Mouse (Mus musculus) hindbrain, embryonic 11.5 days (tissue): ENCODE measurements at regions not wholly inside any gene's neighbourhood (a gene's known extent, or its start where the extent isn't known, plus 50 kb on each side); places are given as distances from the start of the nearest gene placed in this dataset.

Experiments
- ATAC-seq: fragments of 200-750 bp; cut with Nextera tagmentation; 2 replicates; pipeline ENCODE4 v1.8.0; 2017; ENCODE audit warnings: mild to moderate bottlenecking, moderate TSS enrichment, moderate library complexity; ENCODE audit not compliant: low FRiP score
- DNase-seq: peaks from one replicate; pipeline ENCODE4 v3.0.0-alpha.2; 2015; ENCODE audit warnings: low spot score
- H3K27ac ChIP-seq: fragments of 300-500 bp; sonication (generic); 2 replicates; pipeline ENCODE4 v1.5.1; 2014; ENCODE audit warnings: mild to moderate bottlenecking, low read depth, low read length
- H3K27me3 ChIP-seq: fragments of 300-500 bp; sonication (generic); 2 replicates; pipeline ENCODE4 v1.6.1; 2014; ENCODE audit warnings: mild to moderate bottlenecking, low read length, moderate library complexity, mixed read lengths; ENCODE audit not compliant: control insufficient read depth, insufficient read depth
- H3K36me3 ChIP-seq: fragments of 300-500 bp; sonication (generic); 2 replicates; pipeline ENCODE4 v1.6.1; 2014; ENCODE audit warnings: mild to moderate bottlenecking, low read length, moderate library complexity, mixed read lengths; ENCODE audit not compliant: control insufficient read depth, insufficient read depth
- H3K4me1 ChIP-seq: fragments of 300-500 bp; sonication (generic); replicated peaks from 2 replicates; pipeline ENCODE4 v1.6.1; 2014; ENCODE audit warnings: low read length, mixed read lengths; ENCODE audit not compliant: control insufficient read depth, insufficient read depth
- H3K4me2 ChIP-seq: fragments of 300-500 bp; sonication (generic); replicated peaks from 2 replicates; pipeline ENCODE4 v1.6.1; 2014; ENCODE audit warnings: mild to moderate bottlenecking, low read depth, low read length
- H3K4me3 ChIP-seq: fragments of 300-500 bp; sonication (generic); 2 replicates; pipeline ENCODE4 v1.5.1; 2014; ENCODE audit warnings: low read depth, low read length
- H3K9ac ChIP-seq: fragments of 300-500 bp; sonication (generic); 2 replicates; pipeline ENCODE4 v1.6.1; 2014; ENCODE audit warnings: low read depth, low read length
- H3K9me3 ChIP-seq: fragments of 300-500 bp; sonication (generic); 2 replicates; pipeline ENCODE4 v1.6.1; 2016; ENCODE audit warnings: low read length; ENCODE audit not compliant: control insufficient read depth
- WGBS: fragments of 180-500 bp; shearing (Covaris S2); extraction: QIAGEN DNeasy Blood & Tissue Kit; methylation state at CpG from one replicate; pipeline ENCODE4 v1.1.7; 2014; 5-methylcytosine and 5-hydroxymethylcytosine counted together

DNA sequence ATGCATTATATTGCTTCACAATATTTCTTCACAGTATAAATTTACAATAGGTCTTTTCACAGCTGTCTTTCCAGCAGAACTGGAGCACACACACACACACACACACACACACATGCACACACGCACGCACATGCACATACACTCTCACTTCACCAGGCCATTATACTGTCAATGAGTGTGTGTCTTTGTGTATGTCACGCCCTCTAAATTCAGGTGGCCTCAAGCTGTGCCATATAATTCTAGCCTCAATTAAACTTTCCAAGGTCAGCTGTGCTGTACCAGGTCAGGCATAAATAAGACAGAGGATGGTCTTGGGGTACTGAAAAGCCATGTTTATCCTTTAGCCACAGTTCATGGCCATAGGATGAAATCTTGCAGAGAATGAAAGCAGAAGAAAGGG is 442.4 kb downstream of the Gm10295 start:
- WGBS = 59% methylated on average over 3 of the region's 3 CpGs
- H3K9me3 ChIP-seq = no peaks in the 10 kb centered on the region
- ATAC-seq (no peak), DNase-seq (peak; percentile 26)
- H3K9ac ChIP-seq = no peak overlapping the region
- no peaks in the 10 kb centered on the region for H3K27me3 ChIP-seq
- H3K4me2 ChIP-seq = no peak overlapping the region
- H3K36me3 ChIP-seq = no peaks in the 10 kb centered on the region
- H3K27ac ChIP-seq = no peak overlapping the region
- H3K4me1 ChIP-seq = no peaks in the 10 kb centered on the region
- H3K4me3 ChIP-seq = no peak overlapping the region

- no peaks in the 10 kb centered on the region for H3K4me1 ChIP-seq
- H3K27me3 ChIP-seq = no peaks in the 10 kb centered on the region
- no peaks in the 10 kb centered on the region for H3K9me3 ChIP-seq
- H3K27ac ChIP-seq = no peak overlapping the region
- DNase-seq (no peak), ATAC-seq (no peak)
- no peak overlapping the region for H3K9ac ChIP-seq
- H3K4me3 ChIP-seq = no peak overlapping the region
- no peak overlapping the region for H3K4me2 ChIP-seq
- no peaks in the 10 kb centered on the region for H3K36me3 ChIP-seq
- WGBS = 92% methylated on average over 2 of the region's 2 CpGs
Measured at GRCm38 (mm10) chr7:70891700-70892099, 459.6 kb downstream of the Gm10295 start.

DNA sequence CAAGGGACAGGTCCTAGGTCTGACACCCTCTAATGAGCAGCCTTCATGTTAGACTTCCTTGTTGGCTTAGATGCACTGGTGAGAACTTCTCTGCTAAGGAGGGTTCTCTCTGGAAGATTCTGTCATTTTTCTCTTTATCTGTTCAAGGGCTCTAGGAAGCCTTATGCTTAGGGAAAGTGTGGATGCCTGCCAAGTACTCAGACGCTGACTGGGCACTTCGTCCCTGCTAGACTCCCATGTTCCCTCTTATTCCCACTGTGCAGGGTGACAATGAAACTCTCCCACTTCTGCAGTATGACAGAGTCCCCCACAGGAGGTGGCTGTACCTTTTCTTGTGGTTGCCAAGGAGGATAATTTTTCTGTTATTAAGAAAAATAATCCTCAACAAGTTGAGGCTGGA is 470.8 kb downstream of the Gm10295 start:
- no peak overlapping the region for H3K9ac ChIP-seq
- no peak overlapping the region for H3K27ac ChIP-seq
- no peaks in the 10 kb centered on the region for H3K9me3 ChIP-seq
- no peak for DNase-seq
- no peak overlapping the region for H3K4me2 ChIP-seq
- no peak for ATAC-seq
- no peaks in the 10 kb centered on the region for H3K27me3 ChIP-seq
- H3K4me1 ChIP-seq = no peaks in the 10 kb centered on the region
- H3K4me3 ChIP-seq = no peak overlapping the region
- WGBS = 74% methylated on average over 2 of the region's 2 CpGs
- no peaks in the 10 kb centered on the region for H3K36me3 ChIP-seq

DNA sequence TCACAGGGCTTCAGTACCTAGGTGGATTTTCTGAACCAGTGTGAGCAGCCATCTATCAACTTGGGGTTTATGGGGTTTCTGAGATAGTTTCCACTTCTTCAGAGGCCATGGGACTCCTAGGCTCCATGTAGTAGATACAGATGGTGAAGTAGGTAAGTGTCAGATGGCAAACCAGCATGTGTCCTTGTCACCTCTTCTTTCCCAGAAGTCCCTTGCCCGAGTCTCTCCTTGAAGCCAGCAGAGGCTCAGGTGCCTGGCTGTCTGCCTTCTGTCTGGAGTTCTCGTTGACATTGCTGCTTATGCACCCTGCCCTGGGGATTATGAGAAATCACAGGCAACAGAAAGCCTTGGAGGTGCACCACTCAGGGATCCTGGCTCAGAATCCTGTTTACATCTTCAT is 476.9 kb downstream of the Gm10295 start:
- H3K9ac ChIP-seq = no peak overlapping the region
- no peaks in the 10 kb centered on the region for H3K36me3 ChIP-seq
- no peak overlapping the region for H3K4me2 ChIP-seq
- no peaks in the 10 kb centered on the region for H3K27me3 ChIP-seq
- no peaks in the 10 kb centered on the region for H3K4me1 ChIP-seq
- WGBS = 74% methylated on average over 2 of the region's 2 CpGs
- ATAC-seq (no peak), DNase-seq (no peak)
- no peak overlapping the region for H3K4me3 ChIP-seq
- H3K27ac ChIP-seq = no peak overlapping the region
- no peaks in the 10 kb centered on the region for H3K9me3 ChIP-seq

DNA sequence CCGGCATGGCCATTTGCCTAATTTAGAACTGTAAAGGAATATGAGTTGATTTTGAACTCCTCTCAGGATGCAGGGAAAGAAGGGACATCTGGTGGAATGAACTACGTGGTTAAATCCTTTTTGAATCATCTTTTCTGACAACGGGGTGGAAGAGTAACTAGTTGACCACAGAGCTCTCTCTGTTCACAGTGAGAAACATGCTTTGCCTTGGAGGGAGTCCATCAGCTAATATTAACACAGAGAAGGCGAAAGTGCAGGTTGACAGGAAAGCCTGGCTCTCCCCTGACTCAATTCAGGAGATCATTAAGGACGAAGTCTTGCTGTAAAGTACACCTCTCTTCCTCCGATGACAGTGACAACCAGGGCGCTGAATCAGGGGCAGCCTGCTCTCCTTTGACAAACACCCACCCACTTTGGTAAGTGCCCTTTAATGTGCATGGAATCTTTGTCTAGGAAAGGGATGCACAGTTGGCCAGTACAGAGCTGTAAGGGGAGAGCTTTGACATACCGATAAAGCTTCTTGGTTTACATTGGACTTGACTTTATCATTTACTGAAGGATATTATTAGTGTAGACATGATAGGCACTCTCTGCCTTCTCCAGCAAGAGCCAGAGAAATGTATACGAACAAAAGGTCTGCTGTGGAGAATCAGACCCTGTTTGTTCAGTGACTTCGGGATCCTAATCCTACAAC is 480.3 kb downstream of the Gm10295 start:
- no peaks in the 10 kb centered on the region for H3K4me1 ChIP-seq
- no peak overlapping the region for H3K27ac ChIP-seq
- H3K27me3 ChIP-seq = no peaks in the 10 kb centered on the region
- DNase-seq (no peak), ATAC-seq (no peak)
- no peak overlapping the region for H3K9ac ChIP-seq
- no peak overlapping the region for H3K4me2 ChIP-seq
- no peaks in the 10 kb centered on the region for H3K9me3 ChIP-seq
- 79% methylated on average over 10 of the region's 10 CpGs for WGBS
- H3K4me3 ChIP-seq = no peak overlapping the region
- H3K36me3 ChIP-seq = no peaks in the 10 kb centered on the region

DNA sequence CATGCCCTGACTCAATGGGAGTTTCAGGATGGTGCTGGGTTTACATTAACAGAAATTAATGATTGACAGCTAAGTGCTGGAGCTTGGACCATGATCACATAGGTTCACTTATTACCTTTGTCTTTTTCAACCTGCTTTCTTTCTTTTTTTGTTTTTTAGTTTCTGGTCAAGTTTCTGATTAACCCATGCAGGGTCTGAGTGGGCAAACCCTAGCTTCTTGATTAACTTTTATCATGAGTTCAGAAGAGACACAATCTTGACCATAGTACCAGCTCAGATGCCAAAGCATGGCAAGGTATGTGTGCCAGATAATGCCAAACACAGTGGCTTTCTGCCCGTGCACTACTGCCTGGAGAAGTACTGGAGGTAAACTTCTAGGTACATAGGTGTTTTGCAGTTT is 482.2 kb downstream of the Gm10295 start:
- Histone ChIP-seq H3K9me3 (no peaks in the 10 kb centered on the region), H3K36me3 (no peaks in the 10 kb centered on the region), H3K27ac (no peak overlapping the region), H3K4me1 (no peaks in the 10 kb centered on the region), H3K4me3 (no peak overlapping the region), H3K9ac (no peak overlapping the region), H3K4me2 (no peak overlapping the region), H3K27me3 (no peaks in the 10 kb centered on the region)
- no peak for ATAC-seq
- DNase-seq = no peak
- 88% methylated on average over 1 of the region's 1 CpGs for WGBS

DNA sequence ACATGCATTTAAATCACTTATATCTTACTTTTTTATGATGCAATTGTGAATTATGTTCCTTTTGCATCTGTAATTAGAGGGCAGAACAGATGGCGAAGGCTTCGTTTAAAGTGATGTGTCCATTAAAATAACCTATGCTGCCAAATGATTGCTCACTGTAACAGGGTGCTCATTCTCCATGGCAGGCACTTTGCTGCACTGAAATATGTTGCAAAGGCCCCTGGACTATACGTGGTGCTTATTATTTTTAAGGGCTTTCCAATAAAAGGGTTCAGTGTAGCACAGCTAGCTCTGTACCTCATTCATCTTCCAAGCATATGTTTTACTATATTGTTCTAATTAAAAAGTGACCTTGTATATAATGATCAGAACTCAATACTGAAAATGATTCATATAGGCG is 491.3 kb downstream of the Gm10295 start:
- no peak for DNase-seq
- Histone ChIP-seq H3K4me2 (no peak overlapping the region), H3K4me1 (no peaks in the 10 kb centered on the region), H3K9me3 (no peaks in the 10 kb centered on the region), H3K27ac (no peak overlapping the region), H3K27me3 (no peaks in the 10 kb centered on the region), H3K9ac (no peak overlapping the region), H3K4me3 (no peak overlapping the region), H3K36me3 (no peaks in the 10 kb centered on the region)
- no peak for ATAC-seq
- WGBS = 89% methylated on average over 4 of the region's 4 CpGs

DNA sequence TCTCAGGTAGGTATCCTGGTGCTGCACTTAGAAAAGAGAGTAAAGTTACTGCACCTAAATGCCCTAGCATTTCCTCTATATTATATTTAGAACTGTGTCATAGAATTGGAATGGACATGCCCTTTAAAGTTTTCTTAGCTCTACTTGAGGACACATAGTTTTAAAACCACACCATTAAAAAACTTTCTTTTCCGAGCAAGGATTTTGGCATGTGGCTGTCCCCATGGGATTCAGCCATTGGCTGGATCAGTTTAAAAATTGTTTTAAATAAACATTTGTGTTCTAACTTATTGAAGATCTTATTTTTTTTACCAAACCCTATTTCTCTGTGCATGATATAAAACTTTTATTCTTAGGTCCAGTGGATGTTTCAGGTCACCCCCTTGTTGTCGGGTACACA is 484.2 kb upstream of the Nr2f2 start:
- no peak overlapping the region for H3K4me2 ChIP-seq
- H3K9me3 ChIP-seq = no peaks in the 10 kb centered on the region
- no peaks in the 10 kb centered on the region for H3K27me3 ChIP-seq
- WGBS = 84% methylated on average over 2 of the region's 2 CpGs
- no peak for ATAC-seq
- H3K4me1 ChIP-seq = peaks cover 6% of the 10 kb centered on the region
- DNase-seq = no peak
- H3K4me3 ChIP-seq = no peak overlapping the region
- H3K9ac ChIP-seq = no peak overlapping the region
- H3K27ac ChIP-seq = no peak overlapping the region
- H3K36me3 ChIP-seq = no peaks in the 10 kb centered on the region

DNA sequence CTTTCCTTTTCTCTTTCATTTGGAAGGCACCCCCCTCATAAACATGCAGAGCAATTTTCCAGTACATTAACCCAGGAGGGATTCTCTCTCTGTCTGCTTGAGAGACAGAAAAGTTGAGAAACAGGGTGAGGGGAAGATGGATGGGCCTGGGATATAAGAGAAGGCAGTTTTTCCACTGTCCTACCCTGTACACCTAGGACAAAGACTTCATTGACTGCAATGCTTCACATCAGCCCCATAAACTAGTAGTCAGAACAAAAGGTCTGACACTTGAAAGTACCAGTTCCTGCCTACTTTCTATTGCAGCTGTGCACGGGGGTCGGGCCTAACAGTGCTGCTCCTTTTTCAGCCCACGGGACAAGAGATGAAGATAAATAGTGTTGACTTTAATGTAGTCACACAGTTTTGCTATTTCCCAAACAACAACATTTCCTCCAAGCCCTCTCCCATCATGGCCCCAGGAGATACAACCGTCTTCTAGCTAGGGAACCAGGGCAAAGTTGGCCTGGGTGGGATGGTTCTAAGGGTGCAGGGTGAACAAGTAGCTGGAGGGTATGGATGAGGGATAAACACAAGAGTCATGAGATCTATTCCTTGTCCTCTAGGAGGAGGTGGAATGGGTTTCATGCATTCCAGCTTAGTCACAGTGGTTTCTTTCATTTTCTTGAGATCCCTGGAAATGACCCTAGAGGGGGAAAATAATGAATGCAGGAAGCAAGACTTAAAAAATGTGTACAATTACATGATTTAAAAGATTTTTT is 481.7 kb upstream of the Nr2f2 start:
- 26% methylated on average over 4 of the region's 4 CpGs for whole genome bisulfite sequencing
- DNase-seq (peak; percentile 37), ATAC-seq (peak; percentile 90)
- Histone ChIP-seq H3K9ac (no peak overlapping the region), H3K4me3 (no peak overlapping the region), H3K4me1 (peaks cover 9% of the 10 kb centered on the region), H3K36me3 (no peaks in the 10 kb centered on the region), H3K4me2 (no peak overlapping the region), H3K27me3 (no peaks in the 10 kb centered on the region), H3K27ac (no peak overlapping the region), H3K9me3 (no peaks in the 10 kb centered on the region)
